Mouse (Mus musculus) neural tube, embryonic 11.5 days (tissue): Measurements from ENCODE around the gene Foxr1. TPM values are rescaled to one million over a fixed set of nuclear protein-coding genes. Genes with fewer than 3 reads are reported as not detected.
"Not testable (repeated sequence)": the region's sequence is repeated elsewhere in the genome, so short reads cannot be mapped to it uniquely, and the experiment has no call there.

Source experiments
- ATAC-seq: fragments of 200-750 bp; cut with Nextera tagmentation; 2 replicates; pipeline ENCODE4 v1.8.0; 2017; ENCODE audit warnings: moderate number of reproducible peaks, mild to moderate bottlenecking, moderate TSS enrichment, moderate library complexity; ENCODE audit not compliant: insufficient read depth, low FRiP score, low TSS enrichment
- DNase-seq: peaks from one replicate; pipeline ENCODE4 v3.0.0-alpha.2; 2015; ENCODE audit warnings: low spot score
- H3K27ac ChIP-seq: fragments of 300-500 bp; sonication (generic); 2 replicates; pipeline ENCODE4 v1.5.1; 2014; ENCODE audit warnings: low read depth, mild to moderate bottlenecking, low read length
- H3K27me3 ChIP-seq: fragments of 300-500 bp; sonication (generic); 2 replicates; pipeline ENCODE4 v1.6.1; 2014; ENCODE audit warnings: mild to moderate bottlenecking, low read length, mixed read lengths; ENCODE audit not compliant: control insufficient read depth, insufficient read depth
- H3K36me3 ChIP-seq: fragments of 300-500 bp; sonication (generic); 2 replicates; pipeline ENCODE4 v1.6.1; 2014; ENCODE audit warnings: mild to moderate bottlenecking, low read length, moderate library complexity, mixed read lengths; ENCODE audit not compliant: control insufficient read depth, insufficient read depth
- H3K4me1 ChIP-seq: fragments of 300-500 bp; sonication (generic); 2 replicates; pipeline ENCODE4 v1.6.1; 2014; ENCODE audit warnings: low read length, mixed read lengths; ENCODE audit not compliant: control insufficient read depth, insufficient read depth
- H3K4me2 ChIP-seq: fragments of 300-500 bp; sonication (generic); 2 replicates; pipeline ENCODE4 v1.6.1; 2014; ENCODE audit warnings: low read depth, mild to moderate bottlenecking, moderate library complexity
- H3K4me3 ChIP-seq: fragments of 300-500 bp; sonication (generic); 2 replicates; pipeline ENCODE4 v1.5.1; 2014; ENCODE audit warnings: low read depth, low read length
- H3K9ac ChIP-seq: fragments of 300-500 bp; sonication (generic); 2 replicates; pipeline ENCODE4 v1.6.1; 2014; ENCODE audit warnings: mild to moderate bottlenecking, low read length
- H3K9me3 ChIP-seq: fragments of 300-500 bp; sonication (generic); 2 replicates; pipeline ENCODE4 v1.6.1; 2016; ENCODE audit warnings: low read length; ENCODE audit not compliant: control insufficient read depth
- WGBS: fragments of 180-500 bp; shearing (Covaris S2); extraction: QIAGEN DNeasy Blood & Tissue Kit; methylation state at CpG from one replicate; pipeline ENCODE4 v1.1.7; 2014; 5-methylcytosine and 5-hydroxymethylcytosine counted together
- polyA plus RNA-seq: library from polyadenylated mRNA; unstranded; fragments of >200 nt; fragmentation: Nextera tagmentation; extraction: Ambion mirVana; gene quantifications from 2 replicates; pipeline ENCODE4 v1.2.1, GENCODE M21; 2014

Gene Foxr1
- polyA plus RNA-seq, 1 experiment from 2014 or later, result not detected

DNA sequence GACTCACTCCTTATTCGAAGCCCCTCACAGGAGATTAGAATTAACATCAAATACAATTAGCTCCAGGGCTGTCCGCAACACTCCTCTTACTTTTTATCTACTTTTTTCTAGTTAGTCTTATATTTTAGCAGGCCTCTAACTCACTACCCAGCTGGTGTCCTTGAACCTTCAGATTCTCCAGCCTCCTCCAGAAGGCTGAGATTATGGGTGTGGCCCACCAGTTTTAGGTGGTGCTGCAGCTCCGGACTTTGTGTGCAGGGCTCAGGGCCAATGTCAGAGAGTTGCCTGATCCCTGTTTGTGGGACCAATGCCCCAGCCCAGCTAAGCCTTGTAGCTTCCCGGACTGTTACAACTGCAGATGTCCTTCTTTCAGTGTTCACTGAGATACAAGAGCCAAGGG lies 17.4 kb downstream of the Foxr1 start:
- no peak for DNase-seq
- no peak overlapping the region for H3K27ac ChIP-seq
- no peak for ATAC-seq
- no peaks in the 10 kb centered on the region for H3K4me1 ChIP-seq
- no peaks in the 10 kb centered on the region for H3K27me3 ChIP-seq
- H3K9ac ChIP-seq, result no peak overlapping the region
- H3K9me3 ChIP-seq, result no peaks in the 10 kb centered on the region
- H3K4me2 ChIP-seq, result no peak overlapping the region
- H3K4me3 ChIP-seq, result no peak overlapping the region
- no peaks in the 10 kb centered on the region for H3K36me3 ChIP-seq
- 88% methylated on average over 4 of the region's 4 CpGs for WGBS

DNA sequence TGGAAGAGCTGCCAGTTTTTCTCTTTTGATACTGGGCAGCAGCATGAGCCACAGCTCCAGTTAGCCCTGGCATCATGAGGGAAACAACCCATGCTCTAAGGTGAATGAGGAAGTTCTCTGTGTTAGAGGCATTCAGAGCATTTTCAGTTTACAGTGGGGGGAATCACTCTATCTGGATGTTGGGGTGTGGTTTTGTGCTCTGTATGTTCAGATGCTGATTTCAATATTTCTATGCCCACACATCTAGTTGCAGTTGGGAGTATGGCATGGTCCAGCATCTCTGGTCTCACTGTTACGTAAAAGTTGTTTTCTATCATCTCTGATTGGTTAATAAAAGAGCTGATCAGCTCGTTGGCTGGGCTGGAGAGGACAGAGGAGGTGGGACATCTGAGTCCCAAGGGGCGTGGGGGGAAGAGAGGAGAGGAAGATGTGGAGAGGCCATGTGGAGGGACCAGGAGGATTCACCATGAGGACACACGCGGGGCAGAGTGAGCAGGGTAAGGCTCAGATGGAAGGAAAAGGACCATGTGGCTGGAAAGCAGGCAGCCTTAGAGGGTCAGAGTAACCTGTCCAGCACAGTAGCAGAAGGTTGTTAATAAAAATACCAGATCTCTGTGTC lies 20.5 kb downstream of the Foxr1 start:
- Histone ChIP-seq H3K4me2 (no peak overlapping the region), H3K4me3 (no peak overlapping the region), H3K9ac (no peak overlapping the region), H3K27me3 (no peaks in the 10 kb centered on the region), H3K36me3 (no peaks in the 10 kb centered on the region), H3K9me3 (no peaks in the 10 kb centered on the region), H3K27ac (no peak overlapping the region), H3K4me1 (peaks cover 3% of the 10 kb centered on the region; the same call in 1 of the 2 replicates)
- WGBS, result 75% methylated on average over 5 of the region's 5 CpGs
- no peak for ATAC-seq
- no peak for DNase-seq

DNA sequence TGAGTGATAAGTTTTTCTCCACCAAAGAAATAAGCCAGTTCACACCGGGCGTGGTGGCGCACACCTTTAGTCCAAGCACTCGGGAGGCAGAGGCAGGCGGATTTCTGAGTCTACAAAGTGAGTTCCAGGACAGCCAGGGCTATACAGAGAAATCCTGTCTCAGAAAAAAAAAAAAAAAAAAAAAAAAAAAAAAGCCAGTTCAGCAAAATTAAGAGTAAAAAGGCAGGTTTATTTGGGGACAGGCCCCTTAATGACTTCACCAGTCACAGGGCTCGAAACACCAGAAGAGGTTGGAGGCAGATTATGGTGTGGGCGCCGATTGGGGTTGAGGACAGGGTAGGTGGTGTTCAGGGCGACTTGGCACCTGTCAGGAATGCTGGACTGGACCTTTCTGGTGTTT lies 21.2 kb downstream of the Foxr1 start:
- H3K4me3 ChIP-seq, H3K4me2 ChIP-seq, H3K4me1 ChIP-seq, DNase-seq, H3K27ac ChIP-seq, H3K27me3 ChIP-seq, H3K9me3 ChIP-seq, H3K36me3 ChIP-seq, ATAC-seq, H3K9ac ChIP-seq: not testable (repeated sequence)
- 95% methylated on average over 9 of the region's 9 CpGs for WGBS

DNA sequence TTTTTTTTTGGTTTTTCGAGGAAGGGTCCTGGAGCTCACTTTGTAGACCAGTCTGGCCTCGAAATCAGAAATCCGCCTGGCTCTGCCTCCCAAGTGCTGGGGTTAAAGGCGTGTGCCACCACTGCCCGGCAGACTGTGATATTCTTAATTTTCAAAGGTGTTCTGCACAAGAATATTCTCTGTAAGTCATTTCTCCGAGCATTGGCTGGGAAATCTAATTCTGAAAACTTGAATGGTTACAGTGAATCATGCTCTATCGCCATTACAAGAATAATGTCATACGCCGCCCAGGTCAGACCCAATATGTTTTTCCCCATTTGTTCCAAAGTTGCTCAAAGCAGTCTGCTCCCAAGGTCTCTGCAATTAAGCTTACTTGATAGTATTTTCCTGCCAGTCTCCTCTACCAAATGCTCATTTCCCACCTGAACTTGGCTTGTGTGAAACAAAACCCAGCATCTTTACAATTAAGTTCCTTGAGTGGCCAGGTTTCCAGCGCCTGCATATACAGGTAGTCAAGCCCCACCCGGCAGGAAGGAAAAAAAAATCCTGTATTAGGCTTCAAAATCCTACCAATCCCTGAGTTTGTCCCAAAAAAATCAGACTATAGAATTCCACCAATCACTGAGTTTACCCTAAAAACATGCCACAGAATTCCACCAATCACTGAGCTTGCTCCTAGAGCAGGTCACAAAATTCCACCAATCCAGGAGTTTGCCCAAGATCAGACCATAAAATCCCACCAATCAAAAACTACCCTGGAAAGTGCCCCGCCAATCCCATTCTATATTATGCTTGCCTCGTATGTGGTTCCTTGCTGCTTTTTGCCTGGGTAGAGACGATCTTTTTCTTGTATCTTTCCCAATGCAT lies 22.2 kb downstream of the Foxr1 start, which contains the start of gene Ccdc84:
Gene Ccdc84, minus strand, starts transcription at position 51 of the 867 bp plus-strand sequence.
- whole genome bisulfite sequencing, result 83% methylated on average over 14 of the region's 14 CpGs
- H3K27me3 ChIP-seq, result no peaks in the 10 kb centered on the region
- H3K36me3 ChIP-seq, result no peaks in the 10 kb centered on the region
- ATAC-seq, result no peak
- DNase-seq, result no peak
- H3K4me2 ChIP-seq, result peak within 1 kb of the TSS; percentile 79
- peak within 1 kb of the TSS; percentile 66 for H3K9ac ChIP-seq
- no peak within 1 kb of the TSS for H3K27ac ChIP-seq
- peak within 1 kb of the TSS; percentile 56 for H3K4me3 ChIP-seq
- H3K4me1 ChIP-seq, result peaks cover 3% of the 10 kb centered on the region; the same call in 1 of the 2 replicates
- no peaks in the 10 kb centered on the region for H3K9me3 ChIP-seq

DNA sequence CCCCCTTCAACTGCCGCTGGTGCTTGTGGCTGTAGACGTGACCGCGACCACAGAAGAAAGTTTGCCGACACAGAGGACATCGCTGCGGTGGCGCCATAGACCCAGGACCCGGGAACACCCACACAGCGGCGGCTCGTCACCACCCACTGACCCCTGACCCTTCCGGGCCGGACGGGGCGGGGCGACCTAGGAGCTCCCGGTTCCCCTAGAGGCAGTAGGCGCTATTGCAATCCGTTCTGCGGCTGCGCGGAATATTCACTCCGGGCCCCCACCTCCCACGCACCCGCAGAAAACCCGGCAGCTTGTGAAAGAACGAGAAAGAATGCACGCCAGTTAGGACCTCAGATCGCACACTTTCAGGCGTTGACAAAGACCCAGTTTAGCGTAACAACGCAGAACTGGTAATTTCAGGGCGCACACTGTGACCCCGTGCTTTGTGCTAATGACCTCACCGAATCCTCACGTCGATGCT lies 23.0 kb downstream of the Foxr1 start:
- Histone ChIP-seq H3K4me2 (peak overlapping the region; percentile 79), H3K27me3 (no peaks in the 10 kb centered on the region), H3K9me3 (no peaks in the 10 kb centered on the region), H3K27ac (no peak overlapping the region), H3K4me1 (peaks cover 3% of the 10 kb centered on the region; the same call in 1 of the 2 replicates), H3K9ac (peak overlapping the region; percentile 66), H3K36me3 (no peaks in the 10 kb centered on the region), H3K4me3 (peak overlapping the region; percentile 56)
- peak; percentile 93 for DNase-seq
- 1% methylated on average over 38 of the region's 38 CpGs for whole genome bisulfite sequencing
- peak; percentile 72 for ATAC-seq

DNA sequence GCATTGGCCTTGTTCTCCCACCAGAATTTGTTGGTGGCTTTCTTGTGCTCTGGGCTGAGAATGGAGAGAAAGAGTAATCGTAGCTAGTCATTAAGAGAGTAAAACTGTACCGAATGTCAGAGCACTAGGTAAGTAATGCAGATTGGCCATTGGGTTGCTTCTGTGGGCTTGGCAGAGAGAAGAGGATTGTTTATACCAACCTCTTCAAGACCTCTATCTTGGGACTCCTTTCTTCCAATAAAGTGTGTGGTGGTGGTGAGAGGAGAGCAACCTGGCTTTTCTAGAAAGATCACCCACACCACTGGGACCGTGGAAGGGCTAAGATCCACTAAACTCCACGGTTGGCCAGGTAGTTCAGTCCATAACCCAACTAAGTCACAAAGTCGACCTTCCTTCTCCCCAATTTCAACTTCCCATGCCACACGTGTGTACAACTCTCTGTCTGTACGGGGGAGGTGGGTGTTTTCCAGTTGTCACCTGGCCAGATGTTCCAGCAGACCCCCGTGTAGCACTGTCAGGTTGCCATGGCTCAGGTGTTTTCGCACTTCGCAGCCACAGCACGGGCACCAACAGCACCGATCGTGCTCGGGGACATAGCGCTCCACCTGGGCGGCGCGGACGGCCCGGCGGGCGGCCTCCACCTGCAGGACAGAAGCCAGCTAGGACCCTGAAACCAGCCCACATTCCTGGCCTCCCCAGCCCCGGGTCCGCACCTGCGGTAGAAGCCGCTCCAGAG lies 23.6 kb downstream of the Foxr1 start:
- DNase-seq (no peak), ATAC-seq (peak; percentile 27; the same call in 1 of the 2 replicates)
- peaks cover 1% of the 10 kb centered on the region; the same call in 1 of the 2 replicates for H3K36me3 ChIP-seq
- peak overlapping the region; percentile 56 for H3K4me3 ChIP-seq
- H3K9me3 ChIP-seq, result no peaks in the 10 kb centered on the region
- 7% methylated on average over 26 of the region's 26 CpGs for WGBS
- H3K9ac ChIP-seq, result peak overlapping the region; percentile 66
- H3K27me3 ChIP-seq, result no peaks in the 10 kb centered on the region
- H3K4me2 ChIP-seq, result peak overlapping the region; percentile 79
- no peak overlapping the region for H3K27ac ChIP-seq
- H3K4me1 ChIP-seq, result peaks cover 3% of the 10 kb centered on the region; the same call in 1 of the 2 replicates

DNA sequence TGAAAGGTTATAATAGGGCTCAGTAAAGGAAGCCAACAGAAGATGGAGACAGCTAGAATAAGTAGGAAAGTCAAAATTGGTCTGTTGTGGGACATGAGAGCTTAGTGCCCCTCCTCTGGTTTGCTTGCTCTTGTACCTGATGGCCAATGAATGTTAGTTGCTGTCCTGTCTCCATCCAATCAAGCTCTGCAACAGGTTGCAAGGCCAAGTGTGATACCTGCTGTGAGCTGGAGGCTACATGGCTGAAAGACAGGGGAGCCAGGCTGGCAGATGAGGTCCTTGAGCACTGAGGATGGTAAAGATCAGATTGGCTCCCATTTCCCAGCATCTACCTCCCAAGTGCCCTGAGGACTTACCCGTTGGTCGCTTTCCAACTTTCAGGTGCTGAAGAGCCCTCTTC lies 28.2 kb downstream of the Foxr1 start:
- DNase-seq (no peak), ATAC-seq (no peak)
- no peak overlapping the region for H3K9ac ChIP-seq
- no peak overlapping the region for H3K4me2 ChIP-seq
- H3K4me3 ChIP-seq, result no peak overlapping the region
- peaks cover 9% of the 10 kb centered on the region for H3K36me3 ChIP-seq
- H3K27ac ChIP-seq, result no peak overlapping the region
- H3K27me3 ChIP-seq, result no peaks in the 10 kb centered on the region
- H3K4me1 ChIP-seq, result peaks cover 3% of the 10 kb centered on the region; the same call in 1 of the 2 replicates
- H3K9me3 ChIP-seq, result no peaks in the 10 kb centered on the region
- 84% methylated on average over 2 of the region's 2 CpGs for WGBS

DNA sequence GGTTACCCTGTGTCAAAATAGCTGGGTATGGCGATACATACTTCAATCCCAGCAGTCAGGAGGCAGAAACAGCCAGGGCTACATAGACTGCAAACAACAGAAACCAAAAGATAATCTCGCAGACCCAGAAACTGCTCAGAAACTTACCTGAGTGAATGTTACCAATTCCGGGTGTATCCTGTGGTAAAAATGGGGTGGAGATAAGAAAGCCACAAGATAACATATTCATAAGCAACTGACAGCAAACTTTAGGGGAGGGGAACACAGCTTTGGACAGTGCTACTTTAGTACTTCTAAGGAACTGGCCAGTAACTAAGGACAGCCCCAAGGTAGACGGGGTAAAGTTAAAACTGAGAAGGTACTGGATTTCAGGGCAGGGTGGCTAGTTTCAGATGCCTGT lies 28.6 kb downstream of the Foxr1 start:
- Histone ChIP-seq H3K27ac (no peak overlapping the region), H3K4me2 (no peak overlapping the region), H3K36me3 (peaks cover 9% of the 10 kb centered on the region), H3K9me3 (no peaks in the 10 kb centered on the region), H3K9ac (no peak overlapping the region), H3K4me1 (peaks cover 2% of the 10 kb centered on the region; the same call in 1 of the 2 replicates), H3K27me3 (no peaks in the 10 kb centered on the region), H3K4me3 (no peak overlapping the region)
- DNase-seq (no peak), ATAC-seq (no peak)
- WGBS, result 88% methylated on average over 4 of the region's 4 CpGs
